Mouse (Mus musculus) kidney, embryonic 14.5 days (tissue): ENCODE measurements around the gene Vps29. TPM values are rescaled to one million over a fixed set of nuclear protein-coding genes. Genes with fewer than 3 reads are reported as not detected.

Experiments
- ATAC-seq: fragments of 200-750 bp; cut with Nextera tagmentation; 2 replicates; pipeline ENCODE4 v1.8.0; 2017; ENCODE audit warnings: moderate number of reproducible peaks, mild to moderate bottlenecking, moderate TSS enrichment, moderate library complexity; ENCODE audit not compliant: low FRiP score, low TSS enrichment
- H3K27ac ChIP-seq: fragments of 300-500 bp; sonication (generic); 2 replicates; pipeline ENCODE4 v1.5.1; 2014; ENCODE audit warnings: low read depth, mild to moderate bottlenecking, low read length, moderate library complexity, mixed read lengths
- H3K27me3 ChIP-seq: fragments of 300-500 bp; sonication (generic); 2 replicates; pipeline ENCODE4 v1.6.1; 2014; ENCODE audit warnings: mild to moderate bottlenecking, low read length; ENCODE audit not compliant: control insufficient read depth, insufficient read depth
- H3K36me3 ChIP-seq: fragments of 300-500 bp; sonication (generic); 2 replicates; pipeline ENCODE4 v1.6.1; 2014; ENCODE audit warnings: low read length, mixed read lengths; ENCODE audit not compliant: control insufficient read depth, insufficient read depth
- H3K4me1 ChIP-seq: fragments of 300-500 bp; sonication (generic); 2 replicates; pipeline ENCODE4 v1.6.1; 2014; ENCODE audit warnings: low read length, mixed read lengths; ENCODE audit not compliant: control insufficient read depth, insufficient read depth
- H3K4me2 ChIP-seq: fragments of 300-500 bp; sonication (generic); replicated peaks from 2 replicates; pipeline ENCODE4 v1.6.1; 2014; ENCODE audit warnings: low read depth, mild to moderate bottlenecking, low read length
- H3K4me3 ChIP-seq: fragments of 300-500 bp; sonication (generic); 2 replicates; pipeline ENCODE4 v1.5.1; 2014; ENCODE audit warnings: mild to moderate bottlenecking, low read length
- H3K9ac ChIP-seq: fragments of 300-500 bp; sonication (generic); 2 replicates; pipeline ENCODE4 v1.6.1; 2014; ENCODE audit warnings: low read depth, mild to moderate bottlenecking, low read length, moderate library complexity
- H3K9me3 ChIP-seq: fragments of 300-500 bp; sonication (generic); 2 replicates; pipeline ENCODE4 v1.6.1; 2016; ENCODE audit warnings: low read length; ENCODE audit not compliant: control insufficient read depth
- WGBS: fragments of 180-500 bp; shearing (Covaris S2); extraction: QIAGEN DNeasy Blood & Tissue Kit; methylation state at CpG from one replicate; pipeline ENCODE4 v1.1.7; 2014; 5-methylcytosine and 5-hydroxymethylcytosine counted together
- polyA plus RNA-seq: library from polyadenylated mRNA; unstranded; fragments of >200 nt; fragmentation: Nextera tagmentation; extraction: Ambion mirVana; gene quantifications from 2 replicates; pipeline ENCODE4 v1.2.1, GENCODE M21; 2014

The Vps29 gene
- polyA plus RNA-seq, 1 experiment from 2014 or later, result 224 TPM

- no peak overlapping the region for H3K27ac ChIP-seq
- H3K4me1 ChIP-seq, result no peaks in the 10 kb centered on the region
- H3K36me3 ChIP-seq, result peaks cover 70% of the 10 kb centered on the region
These were observed 46.6 kb downstream of the Vps29 start for GRCm38 (mm10) chr5:122400628-122401302.

GRCm38 (mm10) chr5:122401303-122401640 is 47.1 kb downstream of the Vps29 start:
- Histone ChIP-seq H3K4me1 (no peaks in the 10 kb centered on the region), H3K27ac (no peak overlapping the region), H3K36me3 (peaks cover 74% of the 10 kb centered on the region), H3K4me2 (no peak overlapping the region), H3K9ac (no peak overlapping the region), H3K27me3 (no peaks in the 10 kb centered on the region), H3K9me3 (no peaks in the 10 kb centered on the region), H3K4me3 (no peak overlapping the region)
- 26% methylated on average over 8 of the region's 8 CpGs for WGBS
- no peak for ATAC-seq

More at GRCm38 (mm10) chr5:122400628-122401302, 46.6 kb downstream of the Vps29 start:
- 69% methylated on average over 18 of the region's 18 CpGs for WGBS
- no peaks in the 10 kb centered on the region for H3K27me3 ChIP-seq
- no peak overlapping the region for H3K4me2 ChIP-seq
- H3K4me3 ChIP-seq, result no peak overlapping the region
- no peaks in the 10 kb centered on the region for H3K9me3 ChIP-seq
- no peak overlapping the region for H3K9ac ChIP-seq
- no peak for ATAC-seq

- Histone ChIP-seq H3K36me3 (peaks cover 76% of the 10 kb centered on the region), H3K4me2 (no peak overlapping the region), H3K9me3 (0 out of 2 replicates have a peak, but pooled peaks cover 3% of the 10 kb centered on the region), H3K4me1 (no peaks in the 10 kb centered on the region), H3K27me3 (no peaks in the 10 kb centered on the region), H3K4me3 (no peak overlapping the region), H3K27ac (no peak overlapping the region), H3K9ac (no peak overlapping the region)
- ATAC-seq, result 0 out of 2 replicates have a peak, but pooled peaks have one; percentile 12
- WGBS, result 85% methylated on average over 13 of the region's 13 CpGs
These were observed 48.0 kb downstream of the Vps29 start for GRCm38 (mm10) chr5:122402160-122402559.

- Histone ChIP-seq H3K4me2 (no peak overlapping the region), H3K4me3 (no peak overlapping the region), H3K27ac (no peak overlapping the region), H3K9me3 (0 out of 2 replicates have a peak, but pooled peaks cover 3% of the 10 kb centered on the region), H3K4me1 (no peaks in the 10 kb centered on the region), H3K9ac (no peak overlapping the region), H3K36me3 (peaks cover 74% of the 10 kb centered on the region), H3K27me3 (no peaks in the 10 kb centered on the region)
- no peak for ATAC-seq
- WGBS, result 88% methylated on average over 5 of the region's 5 CpGs
These were observed 48.6 kb downstream of the Vps29 start for GRCm38 (mm10) chr5:122402772-122403171.

- Histone ChIP-seq H3K9ac (no peak overlapping the region), H3K4me2 (no peak overlapping the region), H3K9me3 (0 out of 2 replicates have a peak, but pooled peaks cover 3% of the 10 kb centered on the region), H3K4me1 (no peaks in the 10 kb centered on the region), H3K4me3 (no peak overlapping the region), H3K27me3 (no peaks in the 10 kb centered on the region), H3K36me3 (peaks cover 68% of the 10 kb centered on the region), H3K27ac (no peak overlapping the region)
- ATAC-seq, result no peak
- WGBS, result 95% methylated on average over 12 of the region's 12 CpGs
These were observed 49.2 kb downstream of the Vps29 start for GRCm38 (mm10) chr5:122403362-122403761.

GRCm38 (mm10) chr5:122405537-122405936 is 51.4 kb downstream of the Vps29 start:
- Histone ChIP-seq H3K4me1 (no peaks in the 10 kb centered on the region), H3K36me3 (peaks cover 60% of the 10 kb centered on the region), H3K4me3 (no peak overlapping the region), H3K9me3 (0 out of 2 replicates have a peak, but pooled peaks cover 3% of the 10 kb centered on the region), H3K27me3 (no peaks in the 10 kb centered on the region), H3K9ac (no peak overlapping the region), H3K27ac (no peak overlapping the region), H3K4me2 (no peak overlapping the region)
- no peak for ATAC-seq
- WGBS, result 86% methylated on average over 10 of the region's 10 CpGs

- 0 out of 2 replicates have a peak, but pooled peaks cover 3% of the 10 kb centered on the region for H3K9me3 ChIP-seq
- H3K27me3 ChIP-seq, result no peaks in the 10 kb centered on the region
- H3K4me2 ChIP-seq, result no peak overlapping the region
- H3K4me3 ChIP-seq, result no peak overlapping the region
- H3K27ac ChIP-seq, result no peak overlapping the region
- H3K9ac ChIP-seq, result no peak overlapping the region
- H3K4me1 ChIP-seq, result no peaks in the 10 kb centered on the region
- no peak for ATAC-seq
- peaks cover 25% of the 10 kb centered on the region for H3K36me3 ChIP-seq
- 88% methylated on average over 19 of the region's 19 CpGs for WGBS
These were observed 55.8 kb downstream of the Vps29 start for GRCm38 (mm10) chr5:122409692-122410645.

GRCm38 (mm10) chr5:122411892-122412291 is 57.7 kb downstream of the Vps29 start:
- Histone ChIP-seq H3K4me1 (no peaks in the 10 kb centered on the region), H3K9me3 (no peaks in the 10 kb centered on the region), H3K27ac (no peak overlapping the region), H3K4me2 (no peak overlapping the region), H3K4me3 (no peak overlapping the region), H3K9ac (no peak overlapping the region), H3K27me3 (no peaks in the 10 kb centered on the region), H3K36me3 (peaks cover 7% of the 10 kb centered on the region; the same call in 1 of the 2 replicates)
- ATAC-seq, result no peak
- WGBS, result 71% methylated on average over 5 of the region's 5 CpGs

- ATAC-seq, result no peak
- Histone ChIP-seq H3K27ac (no peak overlapping the region), H3K4me2 (no peak overlapping the region), H3K4me1 (no peaks in the 10 kb centered on the region), H3K9ac (no peak overlapping the region), H3K9me3 (no peaks in the 10 kb centered on the region), H3K27me3 (no peaks in the 10 kb centered on the region), H3K36me3 (no peaks in the 10 kb centered on the region), H3K4me3 (no peak overlapping the region)
- 33% methylated on average over 6 of the region's 6 CpGs for WGBS
These were observed 58.7 kb downstream of the Vps29 start for GRCm38 (mm10) chr5:122412826-122413225.
